Mouse (Mus musculus): ENCODE measurements at regions not wholly inside any gene's neighbourhood (a gene's known extent, or its start where the extent isn't known, plus 50 kb on each side); places are given as distances from the start of the nearest gene placed in this dataset.

- no peak for TF ChIP-seq POLR2A (IDR thresholded peaks at IDR 0.05; ENCODE audit: insufficient read depth, low read depth, low read length)
- no peak for TF ChIP-seq CTCF (IDR thresholded peaks at IDR 0.05; ENCODE audit: insufficient read depth, low read depth, low read length)
Observed at GRCm38 (mm10) chr8:78002071-78002470, 211.0 kb upstream of the Ttc29 start.

All from olfactory bulb, adult 2 months (tissue).